Mouse (Mus musculus) lung, postnatal 25 days (tissue): ENCODE data around the gene Gm20431.

ENCODE experiments used
- DNase-seq: peaks from one replicate; pipeline ENCODE4 v3.0.0; 2022; ENCODE audit warnings: low spot score

Gm20431 gene

DNA sequence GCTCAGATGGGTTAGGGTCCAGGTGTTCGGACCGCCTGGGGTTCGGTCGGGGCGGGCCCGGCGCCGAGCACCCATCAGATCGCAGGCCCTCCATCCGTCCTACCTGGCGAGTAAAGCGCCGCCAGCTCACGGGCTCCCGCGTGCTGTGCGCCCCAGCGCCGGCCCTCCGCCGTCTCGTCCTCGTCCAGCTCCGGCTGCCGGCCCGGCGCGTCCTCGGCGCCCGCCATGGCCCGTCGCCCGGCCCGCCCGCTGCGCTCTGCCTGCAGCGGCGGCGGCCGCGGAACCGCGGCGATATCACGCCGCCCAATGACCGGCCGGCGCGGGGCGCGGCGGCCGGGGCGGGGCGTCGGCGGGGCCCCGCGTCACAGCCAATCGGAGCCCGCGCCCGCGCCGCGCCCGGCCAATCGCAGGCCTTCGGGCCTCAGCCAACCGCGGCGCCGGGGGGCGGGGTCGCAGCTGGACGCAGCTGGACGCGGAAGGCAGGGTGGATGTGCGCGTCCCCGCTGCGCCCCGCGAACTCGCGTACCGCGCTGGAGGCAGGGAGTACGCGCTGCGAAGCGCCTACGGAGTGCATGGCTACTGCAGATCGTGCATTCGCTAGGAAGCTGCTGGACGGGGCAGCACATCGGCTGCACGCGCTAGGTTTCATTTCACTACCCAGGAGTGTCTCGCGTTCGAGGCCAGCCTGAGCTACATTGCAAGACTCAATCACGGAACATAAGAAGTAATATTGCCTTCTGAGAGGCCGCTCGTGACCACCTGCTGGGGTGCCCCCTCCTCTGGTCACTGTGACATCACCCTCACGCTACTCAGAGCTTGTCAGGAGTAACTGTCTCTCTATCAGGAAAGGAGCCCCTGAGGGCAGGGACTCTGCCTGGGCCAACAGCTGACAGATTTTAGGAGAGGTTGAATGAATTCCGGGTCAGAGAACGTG, at the start of gene Gm20431:
TSS of gene Gm20431 (minus strand) at position 227 of the 934 bp plus-strand sequence.
- peak; percentile 94 for DNase-seq

DNA sequence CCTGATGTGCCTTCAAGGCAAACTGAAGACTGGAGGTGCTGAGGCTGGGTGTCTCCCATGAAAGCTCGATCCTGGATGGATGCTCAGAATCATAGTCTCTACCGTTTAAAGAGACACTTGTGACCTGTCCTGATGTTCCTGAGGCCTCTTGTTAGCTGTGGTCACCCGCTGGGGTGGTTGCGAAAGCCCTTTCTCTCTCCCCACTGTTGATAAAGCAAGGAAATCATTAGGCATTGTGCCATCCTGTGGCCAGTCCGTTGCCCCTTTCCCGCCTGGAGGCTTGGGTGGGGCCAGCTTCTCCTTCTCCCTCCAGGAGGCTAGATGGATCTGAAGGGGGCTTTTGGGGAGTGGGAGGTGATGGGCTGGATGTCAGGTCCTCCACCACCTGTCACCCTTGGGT, 49.3 kb upstream of the Gm20431 start:
- DNase-seq = no peak

DNA sequence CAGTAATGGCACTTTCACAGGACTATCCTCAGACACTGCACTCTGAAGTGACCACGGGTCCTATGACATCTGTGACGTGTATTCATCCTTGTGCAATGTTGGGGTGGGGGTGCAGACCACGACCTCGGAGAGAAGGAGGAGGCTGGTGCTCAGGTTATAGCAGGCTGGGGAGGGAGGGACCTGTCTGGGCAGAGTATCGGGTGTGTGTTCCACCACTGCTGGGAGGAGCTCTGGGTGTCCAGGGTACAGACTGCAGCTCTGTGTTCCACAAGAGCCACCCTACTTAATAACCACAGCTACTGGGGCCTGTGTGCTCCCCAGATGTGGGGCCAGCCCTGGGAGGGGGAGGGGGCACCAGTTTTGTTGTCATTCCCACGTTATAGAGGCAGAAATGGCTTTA, 48.7 kb upstream of the Gm20431 start:
- DNase-seq = no peak

- DNase-seq = no peak
Observed at GRCm38 (mm10) chr2:167708373-167708772, 47.1 kb upstream of the Gm20431 start.

GRCm38 (mm10) chr2:167706183-167706939, 45.1 kb upstream of the Gm20431 start:
- no peak for DNase-seq

- DNase-seq = no peak
Observed at GRCm38 (mm10) chr2:167704409-167704808, 43.1 kb upstream of the Gm20431 start.

DNA sequence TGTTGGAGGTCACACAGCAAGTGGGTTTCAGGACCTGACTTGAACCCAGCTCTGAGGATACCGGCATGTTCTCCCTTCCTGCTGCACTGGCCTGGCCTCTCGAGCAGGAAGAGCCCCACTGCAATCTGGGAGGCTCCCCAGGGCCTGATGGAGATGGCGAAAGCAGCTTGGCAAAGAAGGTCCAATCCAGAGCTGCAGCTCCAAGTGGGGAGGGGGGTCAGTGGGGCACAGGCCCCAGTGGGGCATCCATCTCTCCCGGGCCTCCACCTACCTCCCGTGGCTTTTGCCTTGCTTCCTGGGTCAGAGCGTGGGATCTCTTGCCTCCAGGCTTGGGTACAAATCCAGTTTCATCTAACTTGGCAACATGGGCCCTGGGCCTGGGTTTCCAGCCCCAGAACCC, 40.8 kb upstream of the Gm20431 start:
- no peak for DNase-seq

GRCm38 (mm10) chr2:167701472-167701871, 40.2 kb upstream of the Gm20431 start:
- DNase-seq = no peak

DNA sequence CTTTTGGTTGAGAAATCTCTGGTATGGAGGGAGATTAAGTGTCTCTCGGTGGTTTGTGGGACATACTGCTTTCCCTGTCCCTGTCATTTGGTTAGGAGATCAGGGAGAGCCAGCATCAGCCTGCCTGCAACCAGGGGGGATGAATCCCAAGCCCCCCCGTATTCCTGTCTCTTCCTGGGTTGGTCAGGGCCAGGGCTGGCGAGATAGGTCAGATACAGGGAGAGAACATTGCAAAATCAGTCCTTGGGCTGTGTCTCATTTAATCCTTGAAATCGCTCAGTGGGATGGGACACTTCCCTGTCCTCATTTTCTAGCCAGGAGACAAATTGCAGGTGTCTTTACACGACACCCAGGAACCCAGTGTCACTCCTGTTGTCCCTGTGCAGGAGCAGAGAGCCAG, 38.7 kb upstream of the Gm20431 start:
- no peak for DNase-seq

DNA sequence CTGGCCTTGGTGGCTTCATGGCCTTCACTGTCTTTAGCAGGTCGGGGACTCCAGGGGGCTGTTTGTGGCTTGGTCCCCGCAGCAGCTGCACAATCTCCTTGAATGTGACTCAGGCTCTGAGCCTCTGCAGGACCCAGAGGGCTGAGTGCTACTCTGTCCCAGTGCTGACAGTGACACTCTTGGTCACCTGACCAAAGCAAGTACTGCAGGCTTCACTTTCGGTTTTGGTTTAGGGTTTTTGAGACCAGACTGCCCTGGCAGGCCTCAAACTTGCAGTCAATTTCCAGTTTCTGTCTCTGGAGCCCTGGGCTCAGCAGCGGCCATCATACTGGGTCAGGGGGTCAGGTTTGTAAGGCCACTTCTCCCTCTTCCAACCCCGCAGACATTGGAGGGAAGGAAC, 36.6 kb upstream of the Gm20431 start:
- DNase-seq = peak; percentile 86

- DNase-seq = no peak
Observed at GRCm38 (mm10) chr2:167696143-167696542, 34.8 kb upstream of the Gm20431 start.

DNA sequence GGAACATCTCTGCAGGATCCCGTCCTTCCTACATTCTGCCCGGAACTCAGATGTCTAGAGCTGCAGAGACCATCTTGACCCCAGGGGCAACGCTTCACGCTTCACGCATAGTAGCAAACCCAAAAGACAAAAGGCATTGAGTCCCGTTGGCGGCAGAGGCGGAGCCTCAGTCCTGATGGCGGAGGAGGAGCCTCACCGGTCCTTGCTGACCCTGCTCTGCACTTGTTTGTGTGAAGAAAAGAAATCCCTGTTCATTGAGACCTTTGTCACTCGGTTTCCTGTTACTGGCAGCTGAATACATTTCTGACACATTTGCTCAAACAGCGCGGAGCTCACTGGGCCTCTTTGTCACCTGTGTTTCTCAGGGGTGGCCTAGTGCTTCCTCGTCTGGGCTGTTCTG, 34.2 kb upstream of the Gm20431 start:
- no peak for DNase-seq

GRCm38 (mm10) chr2:167694963-167695362, 33.7 kb upstream of the Gm20431 start:
- no peak for DNase-seq

DNA sequence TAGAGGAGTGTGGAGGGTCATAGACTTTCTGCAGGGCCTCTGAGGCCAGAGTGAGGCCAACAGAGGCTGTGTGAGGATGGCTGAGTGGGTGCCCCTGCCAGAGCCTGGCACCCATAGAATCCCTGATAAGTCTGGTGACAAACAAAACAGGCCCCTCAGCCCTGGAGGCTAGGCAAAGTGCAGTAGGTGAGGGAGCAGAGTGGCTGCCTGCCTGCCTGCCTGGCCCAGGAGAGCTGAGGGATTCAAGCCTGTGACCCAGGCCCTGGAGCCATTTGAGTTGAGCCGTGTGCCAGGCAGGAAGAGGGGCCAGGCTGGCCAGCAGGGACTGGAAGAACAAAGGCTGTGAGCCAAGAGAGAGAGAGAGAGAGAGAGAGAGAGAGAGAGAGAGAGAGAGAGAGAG, 32.9 kb upstream of the Gm20431 start:
- DNase-seq = no peak

- no peak for DNase-seq
Observed at GRCm38 (mm10) chr2:167693540-167693939, 32.2 kb upstream of the Gm20431 start.

DNA sequence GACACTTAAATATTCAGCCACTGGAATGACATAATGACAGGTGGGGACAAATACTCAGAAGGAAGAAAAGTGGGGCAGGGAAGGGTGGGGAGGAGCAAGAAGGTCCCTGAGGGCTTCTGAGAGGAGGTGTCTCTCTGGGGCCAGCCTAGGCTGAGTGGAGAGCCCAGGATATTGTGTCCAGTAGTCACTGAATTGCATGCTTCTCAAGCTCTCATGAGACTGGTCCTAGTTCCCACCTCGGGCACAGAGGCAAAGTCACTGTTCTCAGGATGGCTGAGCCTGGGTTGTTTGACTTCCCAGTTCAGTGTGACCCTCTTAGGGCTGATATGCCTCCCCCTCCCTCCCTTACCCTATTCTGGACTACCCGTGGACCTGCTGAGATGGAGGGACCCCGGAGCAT, 31.5 kb upstream of the Gm20431 start:
- no peak for DNase-seq

DNA sequence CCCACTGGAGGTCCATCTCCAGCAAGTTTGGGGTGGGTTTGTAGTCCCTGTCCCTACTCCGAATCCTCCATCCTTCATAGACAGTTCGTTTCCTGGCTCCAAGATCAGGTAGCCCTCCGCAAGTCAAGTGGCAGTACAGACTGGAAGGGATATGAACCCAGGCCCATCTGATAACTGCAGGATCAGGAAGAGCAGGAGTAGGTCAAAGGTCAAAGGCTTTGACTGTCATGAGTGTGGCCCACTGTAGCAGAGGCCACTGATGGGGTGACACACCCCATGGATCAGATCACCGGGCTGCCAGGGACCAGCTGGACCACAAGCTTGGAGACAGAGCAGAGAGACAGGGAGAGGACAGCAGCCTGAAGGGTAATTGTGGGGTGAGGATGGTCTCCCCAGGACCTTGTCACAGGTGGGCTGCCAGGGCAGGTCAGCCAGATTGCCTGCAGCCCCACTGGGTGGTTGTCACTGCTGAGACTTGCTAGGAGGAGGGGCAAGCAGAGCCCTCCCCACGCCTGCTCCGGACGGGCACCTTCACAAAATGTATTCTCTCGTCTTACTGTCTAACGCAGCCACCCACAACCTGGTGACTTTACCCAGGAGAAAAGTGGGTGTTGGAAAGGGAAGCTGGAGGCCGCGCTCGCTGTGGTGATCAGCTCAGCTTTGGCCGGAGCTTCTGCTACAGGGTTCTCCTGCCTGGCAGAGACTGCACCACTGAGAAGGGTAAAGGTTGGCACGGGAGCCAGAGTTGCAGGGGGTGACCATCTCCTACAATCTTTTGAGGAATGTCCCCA, 30.8 kb upstream of the Gm20431 start:
- no peak for DNase-seq

DNA sequence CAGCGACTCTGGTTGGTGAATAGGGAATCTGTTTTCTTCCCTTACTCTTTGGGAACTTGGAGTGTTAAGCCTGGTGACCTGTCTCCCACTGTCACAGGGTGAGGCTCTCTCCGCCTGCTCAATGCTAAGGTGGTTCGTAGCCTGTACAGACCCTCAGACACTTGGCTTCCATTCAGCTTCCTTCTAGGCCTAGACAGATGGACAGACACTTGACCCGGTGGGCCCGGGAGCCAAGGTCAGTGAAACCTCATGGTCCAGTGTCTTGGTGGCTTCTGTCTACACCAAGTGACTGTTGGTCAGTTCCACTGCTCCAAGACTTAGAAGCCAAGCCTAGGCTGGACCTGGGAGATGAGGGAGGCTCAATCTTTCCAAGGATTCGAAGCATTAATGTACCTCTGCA, 30.1 kb upstream of the Gm20431 start:
- DNase-seq = no peak

- peak; percentile 83 for DNase-seq
Observed at GRCm38 (mm10) chr2:167690962-167691311, 29.6 kb upstream of the Gm20431 start.

DNA sequence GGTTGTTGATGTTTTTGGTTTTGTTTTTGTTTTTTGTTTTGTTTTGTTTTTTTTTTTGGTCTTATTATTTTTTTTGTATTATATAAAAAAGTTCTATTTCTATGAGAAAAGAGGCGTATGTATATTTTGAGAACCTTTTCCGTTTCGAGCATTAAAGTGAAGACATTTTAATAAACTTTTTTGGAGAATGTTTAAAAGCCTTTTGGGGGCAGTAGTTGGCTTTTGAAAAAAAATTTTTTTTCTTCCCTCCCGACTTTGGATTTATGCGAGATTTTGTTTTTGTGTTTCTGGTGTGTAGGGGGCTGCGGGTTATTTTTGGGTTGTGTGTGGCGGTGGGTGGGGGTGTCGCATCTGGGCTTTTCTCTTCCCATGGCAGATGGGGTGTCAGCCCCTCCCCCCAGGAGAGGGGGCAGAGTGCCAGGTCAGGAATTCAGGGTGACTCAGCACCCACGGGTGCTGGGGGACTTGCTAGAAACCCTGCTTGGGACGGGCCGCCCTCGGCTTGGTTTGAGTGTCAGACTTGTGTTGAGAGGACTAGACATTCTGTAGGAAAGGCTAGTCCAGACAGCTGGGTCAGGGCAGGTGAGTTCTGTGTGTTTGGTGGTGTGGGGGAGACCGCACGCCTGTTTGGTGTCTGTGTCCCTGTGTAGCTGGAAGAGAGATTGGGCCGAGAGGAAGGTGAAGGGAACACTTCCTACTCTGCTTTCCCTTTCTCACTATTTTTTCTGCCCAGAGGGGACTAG, 29.1 kb upstream of the Gm20431 start:
- peak; percentile 61 for DNase-seq

- peak; percentile 67 for DNase-seq
Observed at GRCm38 (mm10) chr2:167689501-167690218, 28.4 kb upstream of the Gm20431 start, which contains the start of gene Tmem189. Gene Tmem189, minus strand, starts transcription at chr2:167689822.
